Mouse (Mus musculus) ES-Bruce4 (cell line): Measurements from ENCODE around the gene Gan. TPM values are rescaled to one million over a fixed set of nuclear protein-coding genes. Genes with fewer than 3 reads are reported as not detected.

Source experiments
- H3K27ac ChIP-seq: 2 replicates; pipeline ENCODE4 v1.5.1; 2012; ENCODE audit warnings: low read length, inconsistent platforms; ENCODE audit not compliant: insufficient read depth
- H3K27me3 ChIP-seq: 2 replicates; pipeline ENCODE4 v1.6.1; 2012; ENCODE audit warnings: mild to moderate bottlenecking, low read length, inconsistent platforms; ENCODE audit not compliant: control insufficient read depth, poor library complexity, insufficient read depth, severe bottlenecking
- H3K36me3 ChIP-seq: 2 replicates; pipeline ENCODE4 v1.6.1; 2012; ENCODE audit warnings: inconsistent platforms, mild to moderate bottlenecking, low read length, moderate library complexity; ENCODE audit not compliant: control insufficient read depth, poor library complexity, insufficient read depth, severe bottlenecking
- H3K4me1 ChIP-seq: one replicate; pipeline ENCODE4 v1.8.1; 2011; ENCODE audit warnings: low read length; ENCODE audit not compliant: control insufficient read depth, insufficient read depth
- H3K4me3 ChIP-seq: 2 replicates; pipeline ENCODE4 v1.5.1; 2011; ENCODE audit warnings: low read depth, mild to moderate bottlenecking, low read length
- H3K9ac ChIP-seq: 2 replicates; pipeline ENCODE4 v1.6.1; 2012; ENCODE audit warnings: low read depth, mild to moderate bottlenecking, inconsistent platforms; ENCODE audit not compliant: poor library complexity, severe bottlenecking
- H3K9me3 ChIP-seq: replicated peaks from 2 replicates; pipeline ENCODE4 v1.6.1; 2012; ENCODE audit warnings: mild to moderate bottlenecking, low read length, inconsistent platforms; ENCODE audit not compliant: control insufficient read depth, poor library complexity, insufficient read depth, severe bottlenecking
- CTCF ChIP-seq: IDR thresholded peaks from one replicate; pipeline ENCODE4 v1.8.1; 2011; ENCODE audit warnings: low read depth, low read length
- EP300 ChIP-seq: IDR thresholded peaks from 2 replicates; pipeline ENCODE4 v1.6.1; 2011; ENCODE audit warnings: low read depth, low read length; ENCODE audit not compliant: insufficient read depth
- POLR2A ChIP-seq: IDR thresholded peaks from one replicate; pipeline ENCODE4 v1.8.1; 2011; ENCODE audit warnings: low read length; ENCODE audit not compliant: insufficient read depth
- polyA plus RNA-seq: library from polyadenylated mRNA; stranded (reverse); fragments of >200 nt; gene quantifications from 2 replicates; pipeline ENCODE4 v1.2.4, GENCODE M21; 2011; ENCODE audit warnings: low read depth; ENCODE audit not compliant: missing spikeins, insufficient read depth, insufficient read length

Gene Gan
- polyA plus RNA-seq, 1 experiment = 11.7 TPM

DNA sequence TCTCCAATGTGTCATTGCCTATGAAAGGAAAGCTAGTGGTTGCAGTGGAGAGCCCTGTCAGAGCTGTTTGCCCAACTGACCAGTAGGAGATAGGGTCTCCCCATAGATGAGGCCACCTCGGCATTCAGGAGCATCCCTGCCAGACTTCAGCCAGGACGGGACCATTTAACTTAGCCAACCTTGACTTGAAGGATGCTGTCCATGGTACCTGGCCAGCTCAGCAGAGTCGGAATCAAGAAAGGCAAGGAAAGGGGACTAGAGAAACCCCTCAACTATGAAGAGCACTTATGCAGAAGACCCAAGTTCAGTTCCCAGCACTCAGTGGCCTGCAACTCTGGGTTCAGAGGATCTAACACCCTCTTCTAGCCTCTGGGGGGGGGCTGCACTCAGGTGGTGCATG, 15.8 kb downstream of the Gan start:
- Histone ChIP-seq H3K4me1 (no peaks in the 10 kb centered on the region), H3K36me3 (no peaks in the 10 kb centered on the region), H3K27me3 (no peaks in the 10 kb centered on the region), H3K9ac (no peak overlapping the region), H3K27ac (no peak overlapping the region), H3K9me3 (no peaks in the 10 kb centered on the region), H3K4me3 (no peak overlapping the region)
- TF ChIP-seq CTCF = no peak
- no peak for TF ChIP-seq EP300
- TF ChIP-seq POLR2A = no peak

DNA sequence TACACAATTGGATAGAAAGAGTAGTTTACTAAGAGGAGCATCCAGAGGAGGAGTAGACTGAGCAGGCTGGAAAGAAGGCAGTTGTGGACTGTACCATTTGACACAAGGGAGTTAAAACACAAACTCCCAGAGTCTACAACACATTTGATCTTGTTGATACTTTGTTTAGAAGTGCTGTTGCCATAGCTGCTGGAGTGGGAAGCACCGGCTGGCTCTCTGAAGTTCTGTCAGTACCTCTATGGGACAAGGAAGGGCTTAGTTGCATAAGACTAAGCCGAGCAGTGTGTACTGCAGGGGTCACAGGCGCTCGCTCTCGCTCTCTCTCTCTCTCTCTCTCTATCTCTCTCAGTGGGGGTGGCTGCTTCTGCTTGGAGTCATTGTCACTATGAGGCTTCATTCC, 16.6 kb downstream of the Gan start:
- H3K9me3 ChIP-seq = no peaks in the 10 kb centered on the region
- no peak overlapping the region for H3K27ac ChIP-seq
- no peak overlapping the region for H3K4me3 ChIP-seq
- no peaks in the 10 kb centered on the region for H3K36me3 ChIP-seq
- no peaks in the 10 kb centered on the region for H3K4me1 ChIP-seq
- H3K27me3 ChIP-seq = no peaks in the 10 kb centered on the region
- no peak overlapping the region for H3K9ac ChIP-seq
- TF ChIP-seq POLR2A (no peak), EP300 (no peak), CTCF (no peak)

DNA sequence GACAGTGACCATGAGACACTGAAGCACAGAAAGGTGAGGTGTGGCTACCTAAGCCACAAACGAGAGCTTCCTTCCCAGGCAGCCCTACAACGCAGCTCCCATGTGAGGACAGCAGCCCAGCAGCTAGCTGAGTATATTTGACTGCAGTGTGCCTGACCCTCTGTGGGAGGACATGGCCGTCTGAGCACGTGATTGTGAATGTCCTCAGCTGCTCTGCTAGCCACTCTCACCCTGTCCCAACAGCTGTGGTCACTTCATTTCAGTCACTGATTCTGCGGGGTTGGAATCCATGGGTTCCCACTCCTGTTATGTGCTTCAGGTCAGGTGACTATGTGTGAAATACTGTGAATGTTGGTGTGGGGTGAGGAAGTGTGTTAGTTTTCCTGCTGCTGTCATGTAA, 18.4 kb downstream of the Gan start:
- H3K4me1 ChIP-seq = no peaks in the 10 kb centered on the region
- H3K27me3 ChIP-seq = no peaks in the 10 kb centered on the region
- no peak overlapping the region for H3K27ac ChIP-seq
- no peaks in the 10 kb centered on the region for H3K9me3 ChIP-seq
- H3K9ac ChIP-seq = no peak overlapping the region
- no peaks in the 10 kb centered on the region for H3K36me3 ChIP-seq
- no peak overlapping the region for H3K4me3 ChIP-seq
- TF ChIP-seq CTCF (no peak), EP300 (no peak), POLR2A (no peak)

DNA sequence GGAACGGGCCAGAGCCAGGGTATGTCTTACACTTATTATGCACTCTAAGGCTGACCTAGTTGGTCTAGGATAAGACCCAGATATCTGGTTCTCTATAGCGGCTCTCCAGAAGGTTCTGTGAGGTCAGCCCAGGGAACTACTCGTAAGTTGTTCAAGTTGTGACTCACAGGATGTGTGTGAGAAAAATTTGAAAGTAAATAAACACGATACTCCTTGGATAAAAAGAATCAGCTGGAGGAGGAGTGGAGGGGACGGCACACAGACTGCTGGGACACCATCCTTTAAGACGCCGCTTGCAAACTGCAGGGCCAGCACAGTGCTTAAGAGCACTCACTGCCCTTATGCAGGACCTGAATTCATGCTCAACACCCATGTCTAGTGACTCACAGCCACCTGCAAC, 19.3 kb downstream of the Gan start:
- TF ChIP-seq CTCF = no peak
- no peak for TF ChIP-seq POLR2A
- no peak for TF ChIP-seq EP300
- no peaks in the 10 kb centered on the region for H3K36me3 ChIP-seq
- H3K9me3 ChIP-seq = no peaks in the 10 kb centered on the region
- H3K9ac ChIP-seq = no peak overlapping the region
- no peaks in the 10 kb centered on the region for H3K4me1 ChIP-seq
- H3K27ac ChIP-seq = no peak overlapping the region
- no peak overlapping the region for H3K4me3 ChIP-seq
- no peaks in the 10 kb centered on the region for H3K27me3 ChIP-seq

DNA sequence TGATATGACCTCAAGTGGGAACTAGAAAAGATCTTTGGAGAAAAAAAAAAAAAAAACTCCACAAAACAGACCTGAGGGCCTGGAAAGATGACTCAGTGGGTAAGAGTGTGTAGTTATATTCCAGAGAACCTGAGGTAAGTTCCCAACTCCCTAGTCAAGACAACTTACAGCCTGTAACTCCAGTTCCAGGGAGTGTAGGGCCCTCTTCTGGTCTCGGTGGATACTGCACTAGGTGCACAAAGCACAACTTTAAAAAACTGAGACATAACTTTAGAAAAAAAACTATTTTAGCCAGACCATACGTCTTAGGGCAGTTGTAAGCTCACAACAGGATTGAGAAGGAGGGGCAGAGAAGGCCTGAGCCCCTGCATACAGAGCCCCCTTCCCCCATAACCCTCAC, 20.1 kb downstream of the Gan start:
- Histone ChIP-seq H3K27me3 (no peaks in the 10 kb centered on the region), H3K36me3 (no peaks in the 10 kb centered on the region), H3K4me3 (no peak overlapping the region), H3K27ac (no peak overlapping the region), H3K4me1 (no peaks in the 10 kb centered on the region), H3K9ac (no peak overlapping the region), H3K9me3 (no peaks in the 10 kb centered on the region)
- TF ChIP-seq EP300 = no peak
- peak; percentile 18 for TF ChIP-seq CTCF
- no peak for TF ChIP-seq POLR2A

DNA sequence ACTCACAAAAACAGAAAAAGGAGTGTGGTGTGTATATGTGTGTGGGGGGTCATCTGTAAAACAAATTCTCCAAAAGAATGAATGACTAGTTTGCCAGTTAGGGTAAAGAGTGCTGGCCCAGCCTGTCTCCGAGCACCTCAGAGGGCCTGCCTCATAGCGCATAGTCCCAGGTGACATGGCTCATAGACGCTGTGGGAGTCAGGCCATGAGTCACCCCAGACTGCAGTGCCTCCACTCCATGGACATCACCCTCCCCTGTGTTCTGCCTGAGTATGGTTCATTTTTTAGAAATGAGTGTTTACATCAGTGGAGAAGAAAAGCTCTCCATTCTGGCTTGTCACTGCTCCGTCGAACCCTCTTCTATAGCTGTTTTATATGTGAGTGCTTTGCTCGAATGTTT, 20.7 kb downstream of the Gan start:
- Histone ChIP-seq H3K9ac (no peak overlapping the region), H3K9me3 (no peaks in the 10 kb centered on the region), H3K36me3 (no peaks in the 10 kb centered on the region), H3K27ac (no peak overlapping the region), H3K4me1 (no peaks in the 10 kb centered on the region), H3K27me3 (no peaks in the 10 kb centered on the region), H3K4me3 (no peak overlapping the region)
- TF ChIP-seq POLR2A = no peak
- no peak for TF ChIP-seq EP300
- no peak for TF ChIP-seq CTCF
